ENCODE assay signal across 8 mouse cellular contexts in genomic region chr11:62278027-62278426, GRCm38 (mm10). TPM values are rescaled to one million over a fixed set of nuclear protein-coding genes. Genes with fewer than 3 reads are reported as not detected.
DNase-seq lines count a peak whose midpoint lies in the region; ATAC-seq and TF ChIP-seq lines count a peak whose summit lies in the region.

No protein-coding gene starts in this region.

- no peaks in the 10 kb centered on the region for H3K36me3 ChIP-seq in midbrain, embryonic 14.5 days (ENCODE audit: control insufficient read depth, insufficient read depth, low read length)
- no peaks in the 10 kb centered on the region for H3K36me3 ChIP-seq in midbrain, embryonic 15.5 days (replicated peaks)
- H3K36me3 ChIP-seq in liver, adult 2 months (ENCODE audit: control insufficient read depth, insufficient read depth, low read length): no peaks in the 10 kb centered on the region

- DNase-seq in midbrain, embryonic 14.5 days: peak; percentile 76
- peak; percentile 74 for DNase-seq in WW6 (ENCODE audit: low read depth, low spot score)
- DNase-seq in embryo, embryonic 10 days (ENCODE audit: low spot score): peak; percentile 87
- DNase-seq in heart, postnatal 4 days: peak; percentile 82
- DNase-seq in liver, adult 2 months (ENCODE audit: extremely low read depth, low read depth, low spot score): peak; percentile 26
- peak; percentile 76 to 81 for DNase-seq in urinary bladder, postnatal 36 days (ENCODE audit: low spot score in 2 of 2)

- TF ChIP-seq POLR2A in liver, adult 2 months (IDR thresholded peaks at IDR 0.05; ENCODE audit: extremely low read depth, insufficient read depth, low read length): no peak
- no peak for TF ChIP-seq POLR2A in olfactory bulb, adult 2 months (IDR thresholded peaks at IDR 0.05; ENCODE audit: insufficient read depth, low read depth, low read length)

- peaks cover 8% of the 10 kb centered on the region for H3K4me1 ChIP-seq in midbrain, embryonic 14.5 days (ENCODE audit: control insufficient read depth, insufficient read depth, low read length)
- peaks cover 12% of the 10 kb centered on the region for H3K4me1 ChIP-seq in midbrain, embryonic 15.5 days
- H3K4me1 ChIP-seq in liver, adult 2 months (ENCODE audit: control insufficient read depth, insufficient read depth, low read length): peaks cover 3% of the 10 kb centered on the region; the same call in 1 of the 2 replicates
- 0 out of 2 replicates have a peak, but pooled peaks cover under 1% of the 10 kb centered on the region for H3K4me1 ChIP-seq in olfactory bulb, adult 2 months (ENCODE audit: control insufficient read depth, insufficient read depth, low read length)

- H3K4me3 ChIP-seq in midbrain, embryonic 14.5 days (replicated peaks; ENCODE audit: low read depth, low read length): no peak overlapping the region
- no peak overlapping the region for H3K4me3 ChIP-seq in midbrain, embryonic 15.5 days
- no peak overlapping the region for H3K4me3 ChIP-seq in liver, adult 2 months (ENCODE audit: insufficient read depth, low read depth, low read length)
- no peak overlapping the region for H3K4me3 ChIP-seq in olfactory bulb, adult 2 months (ENCODE audit: insufficient read depth, low read depth, low read length)

- H3K27ac ChIP-seq in midbrain, embryonic 14.5 days (replicated peaks; ENCODE audit: low read depth, low read length): no peak overlapping the region
- H3K27ac ChIP-seq in midbrain, embryonic 15.5 days: no peak overlapping the region
- H3K27ac ChIP-seq in liver, adult 2 months (replicated peaks; ENCODE audit: insufficient read depth, low read depth, low read length): no peak overlapping the region
- no peak overlapping the region for H3K27ac ChIP-seq in olfactory bulb, adult 2 months (ENCODE audit: insufficient read depth, low read depth, low read length)

- no peak overlapping the region for H3K9ac ChIP-seq in midbrain, embryonic 14.5 days (replicated peaks; ENCODE audit: low read length)
- no peak overlapping the region for H3K9ac ChIP-seq in midbrain, embryonic 15.5 days
- no peak overlapping the region for H3K9ac ChIP-seq in liver, adult 2 months (ENCODE audit: low read depth, low read length)

- WGBS in midbrain, embryonic 14.5 days: 30% methylated on average over 5 of the region's 5 CpGs
- 22% methylated on average over 5 of the region's 5 CpGs for WGBS in midbrain, embryonic 15.5 days
- WGBS in liver, adult 2 months: 23% methylated on average over 5 of the region's 5 CpGs
- 25% methylated on average over 5 of the region's 5 CpGs for WGBS in olfactory bulb, adult 2 months

- no peak overlapping the region for H3K4me2 ChIP-seq in midbrain, embryonic 14.5 days (ENCODE audit: low read length)
- no peak overlapping the region for H3K4me2 ChIP-seq in midbrain, embryonic 15.5 days

- no peaks in the 10 kb centered on the region for H3K9me3 ChIP-seq in midbrain, embryonic 14.5 days (ENCODE audit: control insufficient read depth, low read length)
- H3K9me3 ChIP-seq in midbrain, embryonic 15.5 days: no peaks in the 10 kb centered on the region

- H3K27me3 ChIP-seq in midbrain, embryonic 14.5 days (ENCODE audit: control insufficient read depth, insufficient read depth, low read length): no peaks in the 10 kb centered on the region
- H3K27me3 ChIP-seq in midbrain, embryonic 15.5 days (replicated peaks): no peaks in the 10 kb centered on the region
- no peaks in the 10 kb centered on the region for H3K27me3 ChIP-seq in liver, adult 2 months (ENCODE audit: control insufficient read depth, insufficient read depth, low read length)

- ATAC-seq in midbrain, embryonic 14.5 days (ENCODE audit: low FRiP score, low TSS enrichment): no peak
- no peak for ATAC-seq in midbrain, embryonic 15.5 days (replicated peaks)

- no peaks in the 10 kb centered on the region for H3K79me2 ChIP-seq in liver, adult 2 months (ENCODE audit: control insufficient read depth, insufficient read depth, low read length)

- TF ChIP-seq CTCF in liver, adult 2 months (IDR thresholded peaks at IDR 0.05; ENCODE audit: low read depth, low read length): peak; percentile 69
- 0 out of 2 replicates have a peak, but pooled peaks have one; percentile 37 for TF ChIP-seq CTCF in olfactory bulb, adult 2 months (IDR thresholded peaks at IDR 0.05; ENCODE audit: insufficient read depth, low read depth, low read length)

RNA-seq across cellular contexts. Expression of gene Zswim7, which starts 3.1 kb away (rescaled TPM):
- polyA plus RNA-seq in midbrain, embryonic 14.5 days (2014; fragmentation: Nextera tagmentation; extraction: Ambion mirVana): 11.3 and 13.0 TPM in 2 replicates
- polyA plus RNA-seq in midbrain, embryonic 15.5 days (2015; fragmentation: Nextera tagmentation; extraction: Ambion mirVana): 10.9 and 11.7 TPM in 2 replicates
- 10 to 100 TPM; 11.6 to 13.1 TPM for total RNA-seq in heart, postnatal 4 days (2021)
- total RNA-seq in liver, adult 2 months (2014; rRNA removed): 18.6 and 22.8 TPM in 2 replicates
- polyA plus RNA-seq in liver, adult 2 months (2012; rRNA removed): 13.5 and 18.0 TPM in 2 replicates
- not detected in 2 replicates for polyA plus RNA-seq in olfactory bulb, adult 2 months (2012; ENCODE audit: insufficient read depth, insufficient read length, low replicate concordance, missing spikeins)

RNA-seq across cellular contexts. Expression of gene Ttc19, which starts 3.2 kb away (rescaled TPM):
- 31.7 and 36.2 TPM in 2 replicates for polyA plus RNA-seq in midbrain, embryonic 14.5 days (2014; fragmentation: Nextera tagmentation; extraction: Ambion mirVana)
- 42.7 and 48.4 TPM in 2 replicates for polyA plus RNA-seq in midbrain, embryonic 15.5 days (2015; fragmentation: Nextera tagmentation; extraction: Ambion mirVana)
- total RNA-seq in heart, postnatal 4 days (2021): 10 to 100 TPM; 37.5 to 38.2 TPM
- 14.0 and 14.8 TPM in 2 replicates for total RNA-seq in liver, adult 2 months (2014; rRNA removed)
- polyA plus RNA-seq in liver, adult 2 months (2012; rRNA removed): 8.0 and 8.2 TPM in 2 replicates
- polyA plus RNA-seq in olfactory bulb, adult 2 months (2012; ENCODE audit: insufficient read depth, insufficient read length, low replicate concordance, missing spikeins): not detected in 2 replicates

RNA-seq across cellular contexts. Expression of gene Adora2b, which starts 29.2 kb away (rescaled TPM):
- 2.7 and 3.1 TPM in 2 replicates for polyA plus RNA-seq in midbrain, embryonic 14.5 days (2014; fragmentation: Nextera tagmentation; extraction: Ambion mirVana)
- polyA plus RNA-seq in midbrain, embryonic 15.5 days (2015; fragmentation: Nextera tagmentation; extraction: Ambion mirVana): 2.9 and 3.7 TPM in 2 replicates
- total RNA-seq in heart, postnatal 4 days (2021): under 1 TPM; 0.41 to 0.91 TPM
- 0.07 TPM in 1 of 2 replicates, not detected in the other for total RNA-seq in liver, adult 2 months (2014; rRNA removed)
- 0.07 and 0.11 TPM in 2 replicates for polyA plus RNA-seq in liver, adult 2 months (2012; rRNA removed)
- polyA plus RNA-seq in olfactory bulb, adult 2 months (2012; ENCODE audit: insufficient read depth, insufficient read length, low replicate concordance, missing spikeins): not detected in 2 replicates

Comparison
In these comparisons a context has a peak if more than half of its experiments do, and no peak if none do; other contexts are left out.
1. DNase-seq: peak in every context shown above with its lines; median percentile 87 in embryo, embryonic 10 days; 82 in heart, postnatal 4 days; 78 in urinary bladder, postnatal 36 days; 76 in midbrain, embryonic 14.5 days; 74 in WW6; 26 in liver, adult 2 months.
2. RNA of gene Zswim7, which starts 3.1 kb away (polyA plus RNA-seq): 13.5 to 18.0 TPM in liver, adult 2 months, 10.9 to 11.7 TPM in midbrain, embryonic 15.5 days and 11.3 to 13.0 TPM in midbrain, embryonic 14.5 days; not detected in olfactory bulb, adult 2 months; every median in the first group is over 10 times any median in the second.